Mouse (Mus musculus) testis, adult 2 months (tissue): Measurements from ENCODE around the gene Olfr1274-ps.
"Not testable (repeated sequence)": the region's sequence is repeated elsewhere in the genome, so short reads cannot be mapped to it uniquely, and the experiment has no call there.

Source experiments
- CTCF ChIP-seq: fragments of 200-500 bp; IDR thresholded peaks from 2 replicates; pipeline ENCODE4 v1.5.1; 2012; ENCODE audit warnings: low read depth, mild to moderate bottlenecking, inconsistent platforms, low read length, moderate library complexity; ENCODE audit not compliant: control insufficient read depth, insufficient read depth, insufficient replicate concordance
- POLR2A ChIP-seq: fragments of 200-500 bp; IDR thresholded peaks from 2 replicates; pipeline ENCODE4 v1.6.1; 2012; ENCODE audit warnings: low read depth, mild to moderate bottlenecking, inconsistent platforms, low read length, moderate library complexity; ENCODE audit not compliant: control insufficient read depth

- not testable (repeated sequence) for TF ChIP-seq POLR2A, CTCF
These were observed 46.9 kb upstream of the Olfr1274-ps start for GRCm38 (mm10) chr2:90351540-90351939.
